Mouse (Mus musculus) heart, embryonic 12.5 days (tissue): ENCODE data around the gene Eml1. TPM values are rescaled to one million over a fixed set of nuclear protein-coding genes. Genes with fewer than 3 reads are reported as not detected.

Experiments
- ATAC-seq: fragments of 200-750 bp; cut with Nextera tagmentation; 2 replicates; pipeline ENCODE4 v1.8.0; 2017; ENCODE audit warnings: moderate TSS enrichment, moderate library complexity; ENCODE audit not compliant: insufficient number of reproducible peaks, low FRiP score
- H3K27ac ChIP-seq: fragments of 300-500 bp; sonication (generic); 2 replicates; pipeline ENCODE4 v1.5.1; 2016; ENCODE audit warnings: mild to moderate bottlenecking, moderate library complexity; ENCODE audit not compliant: poor library complexity, severe bottlenecking
- H3K27me3 ChIP-seq: fragments of 300-500 bp; sonication (generic); replicated peaks from 2 replicates; pipeline ENCODE4 v1.6.1; 2016; ENCODE audit warnings: mild to moderate bottlenecking, moderate library complexity
- H3K36me3 ChIP-seq: fragments of 300-500 bp; sonication (generic); 2 replicates; pipeline ENCODE4 v1.6.1; 2016; ENCODE audit warnings: mild to moderate bottlenecking, moderate library complexity
- H3K4me1 ChIP-seq: fragments of 300-500 bp; sonication (generic); replicated peaks from 2 replicates; pipeline ENCODE4 v1.6.1; 2016; ENCODE audit warnings: mild to moderate bottlenecking
- H3K4me2 ChIP-seq: fragments of 300-500 bp; sonication (generic); 2 replicates; pipeline ENCODE4 v1.6.1; 2016; ENCODE audit warnings: mild to moderate bottlenecking, moderate library complexity
- H3K4me3 ChIP-seq: fragments of 300-500 bp; sonication (generic); 2 replicates; pipeline ENCODE4 v1.5.1; 2016; ENCODE audit warnings: mild to moderate bottlenecking
- H3K9ac ChIP-seq: fragments of 300-500 bp; sonication (generic); 2 replicates; pipeline ENCODE4 v1.6.1; 2016; ENCODE audit warnings: mild to moderate bottlenecking, moderate library complexity
- H3K9me3 ChIP-seq: fragments of 300-500 bp; sonication (generic); replicated peaks from 2 replicates; pipeline ENCODE4 v1.6.1; 2016; ENCODE audit warnings: mild to moderate bottlenecking, moderate library complexity
- WGBS: fragments of 180-500 bp; shearing (Covaris S2); methylation state at CpG from one replicate; pipeline ENCODE4 v1.1.7; 2016; 5-methylcytosine and 5-hydroxymethylcytosine counted together
- polyA plus RNA-seq: library from polyadenylated mRNA; unstranded; fragments of >200 nt; fragmentation: Nextera tagmentation; extraction: Ambion mirVana; gene quantifications from 2 replicates; pipeline ENCODE4 v1.2.1, GENCODE M21; 2016

The Eml1 gene
- polyA plus RNA-seq, 1 experiment from 2014 or later, result 49.5 TPM

- Histone ChIP-seq H3K4me1 (peaks cover 33% of the 10 kb centered on the region), H3K4me2 (no peak overlapping the region), H3K9me3 (peaks cover 4% of the 10 kb centered on the region; the same call in 1 of the 2 replicates), H3K4me3 (no peak overlapping the region), H3K36me3 (no peaks in the 10 kb centered on the region), H3K27me3 (0 out of 2 replicates have a peak, but pooled peaks cover 3% of the 10 kb centered on the region), H3K9ac (no peak overlapping the region), H3K27ac (no peak overlapping the region)
- no peak for ATAC-seq
- 15% methylated on average over 6 of the region's 6 CpGs for WGBS
Measured at GRCm38 (mm10) chr12:108553079-108553478, 182.3 kb downstream of the Eml1 start.

- H3K36me3 ChIP-seq, result no peaks in the 10 kb centered on the region
- WGBS, result 3% methylated on average over 50 of the region's 50 CpGs
- peak within 1 kb of the TSS; percentile 95 for H3K9ac ChIP-seq
- H3K27me3 ChIP-seq, result 0 out of 2 replicates have a peak, but pooled peaks cover 3% of the 10 kb centered on the region
- peaks cover 34% of the 10 kb centered on the region for H3K4me1 ChIP-seq
- no peaks in the 10 kb centered on the region for H3K9me3 ChIP-seq
- peak within 1 kb of the TSS; percentile 74 for H3K27ac ChIP-seq
- ATAC-seq, result peak; percentile 93
- H3K4me3 ChIP-seq, result peak within 1 kb of the TSS; percentile 86
- H3K4me2 ChIP-seq, result peak within 1 kb of the TSS; percentile 87
Measured at GRCm38 (mm10) chr12:108554120-108554841, 183.5 kb downstream of the Eml1 start, which contains the start of gene Evl. Gene Evl, plus strand, starts transcription at chr12:108554720.

- ATAC-seq, result peak; percentile 78
- H3K9ac ChIP-seq, result peak overlapping the region; percentile 95
- peak overlapping the region; percentile 74 for H3K27ac ChIP-seq
- WGBS, result 3% methylated on average over 71 of the region's 100 CpGs
- H3K4me3 ChIP-seq, result peak overlapping the region; percentile 86
- peaks cover 38% of the 10 kb centered on the region for H3K4me1 ChIP-seq
- H3K9me3 ChIP-seq, result no peaks in the 10 kb centered on the region
- H3K27me3 ChIP-seq, result 0 out of 2 replicates have a peak, but pooled peaks cover 3% of the 10 kb centered on the region
- no peaks in the 10 kb centered on the region for H3K36me3 ChIP-seq
- H3K4me2 ChIP-seq, result peak overlapping the region; percentile 87
Measured at GRCm38 (mm10) chr12:108554861-108555556, 184.3 kb downstream of the Eml1 start.

- Histone ChIP-seq H3K27ac (no peak overlapping the region), H3K27me3 (no peaks in the 10 kb centered on the region), H3K4me3 (no peak overlapping the region), H3K9ac (no peak overlapping the region), H3K4me2 (no peak overlapping the region), H3K9me3 (no peaks in the 10 kb centered on the region), H3K4me1 (peaks cover 40% of the 10 kb centered on the region), H3K36me3 (no peaks in the 10 kb centered on the region)
- ATAC-seq, result no peak
Measured at GRCm38 (mm10) chr12:108558194-108558593, 187.4 kb downstream of the Eml1 start.

GRCm38 (mm10) chr12:108563238-108563637 lies 192.5 kb downstream of the Eml1 start:
- Histone ChIP-seq H3K4me1 (peaks cover 14% of the 10 kb centered on the region), H3K36me3 (no peaks in the 10 kb centered on the region), H3K4me3 (no peak overlapping the region), H3K9ac (no peak overlapping the region), H3K27ac (no peak overlapping the region), H3K4me2 (no peak overlapping the region), H3K27me3 (no peaks in the 10 kb centered on the region), H3K9me3 (no peaks in the 10 kb centered on the region)
- 81% methylated on average over 3 of the region's 3 CpGs for WGBS
- no peak for ATAC-seq

GRCm38 (mm10) chr12:108564910-108565506 lies 194.3 kb downstream of the Eml1 start:
- no peak for ATAC-seq
- WGBS, result 81% methylated on average over 12 of the region's 12 CpGs

GRCm38 (mm10) chr12:108579156-108579871 lies 208.6 kb downstream of the Eml1 start:
- Histone ChIP-seq H3K4me1 (no peaks in the 10 kb centered on the region), H3K4me3 (no peak overlapping the region), H3K9me3 (no peaks in the 10 kb centered on the region; the same call in 1 of the 2 replicates), H3K27ac (no peak overlapping the region), H3K9ac (no peak overlapping the region), H3K36me3 (peaks cover 16% of the 10 kb centered on the region), H3K27me3 (no peaks in the 10 kb centered on the region), H3K4me2 (no peak overlapping the region)
- 64% methylated on average over 7 of the region's 7 CpGs for WGBS
- ATAC-seq, result no peak

More at GRCm38 (mm10) chr12:108564910-108565506, 194.3 kb downstream of the Eml1 start:
- no peaks in the 10 kb centered on the region for H3K27me3 ChIP-seq
- H3K27ac ChIP-seq, result no peak overlapping the region
- no peak overlapping the region for H3K9ac ChIP-seq
- H3K4me3 ChIP-seq, result no peak overlapping the region
- H3K9me3 ChIP-seq, result no peaks in the 10 kb centered on the region
- H3K36me3 ChIP-seq, result no peaks in the 10 kb centered on the region
- H3K4me1 ChIP-seq, result peaks cover 10% of the 10 kb centered on the region
- H3K4me2 ChIP-seq, result no peak overlapping the region

GRCm38 (mm10) chr12:108583775-108584174 lies 213.0 kb downstream of the Eml1 start:
- Histone ChIP-seq H3K9ac (no peak overlapping the region), H3K27ac (no peak overlapping the region), H3K4me1 (no peaks in the 10 kb centered on the region), H3K4me2 (no peak overlapping the region), H3K9me3 (no peaks in the 10 kb centered on the region), H3K27me3 (no peaks in the 10 kb centered on the region), H3K4me3 (no peak overlapping the region), H3K36me3 (peaks cover 22% of the 10 kb centered on the region)
- no peak for ATAC-seq
- 83% methylated on average over 1 of the region's 1 CpGs for WGBS

Other genes with a start within 250 kb of the Eml1 start
- 83.1 and 83.3 TPM in 2 replicates for gene Setd3, start 191.6 kb upstream of the Eml1 start, polyA plus RNA-seq
- gene Ccnk, start 191.4 kb upstream of the Eml1 start, polyA plus RNA-seq, result 2.0 and 2.7 TPM in 2 replicates
- gene Ccdc85c, start 95.5 kb upstream of the Eml1 start, polyA plus RNA-seq, result 5.9 and 6.0 TPM in 2 replicates
- 0.82 and 1.2 TPM in 2 replicates for gene Hhipl1, start 64.7 kb upstream of the Eml1 start, polyA plus RNA-seq
- 7.9 and 8.0 TPM in 2 replicates for gene Cyp46a1, start 36.6 kb upstream of the Eml1 start, polyA plus RNA-seq
- gene Evl, start 183.8 kb downstream of the Eml1 start, polyA plus RNA-seq, result 43.0 and 43.1 TPM in 2 replicates